Mouse (Mus musculus): ENCODE data around the gene Neu2. TPM values are rescaled to one million over a fixed set of nuclear protein-coding genes. Genes with fewer than 3 reads are reported as not detected.

The Neu2 gene
- polyA plus RNA-seq, 1 experiment: 3.7 TPM

- DNase-seq: no peak
- Histone ChIP-seq H3K4me1 (ENCODE audit: control insufficient read depth, insufficient read depth, low read length) (no peaks in the 10 kb centered on the region), H3K4me3 (replicated peaks; ENCODE audit: insufficient read depth, low read depth, low read length) (no peak overlapping the region), H3K27me3 (ENCODE audit: control insufficient read depth, insufficient read depth, low read length) (no peaks in the 10 kb centered on the region), H3K27ac (ENCODE audit: insufficient read depth, low read length) (no peak overlapping the region)
- 97% methylated on average over 3 of the region's 3 CpGs for WGBS
- no peak for TF ChIP-seq POLR2A (IDR thresholded peaks at IDR 0.05; ENCODE audit: borderline replicate concordance, insufficient read depth, low read length)
- no peak for TF ChIP-seq CTCF (IDR thresholded peaks at IDR 0.05; ENCODE audit: borderline replicate concordance, insufficient read depth, low read depth, low read length)
These were observed 41.3 kb downstream of the Neu2 start for GRCm38 (mm10) chr1:87551008-87551407.

DNA sequence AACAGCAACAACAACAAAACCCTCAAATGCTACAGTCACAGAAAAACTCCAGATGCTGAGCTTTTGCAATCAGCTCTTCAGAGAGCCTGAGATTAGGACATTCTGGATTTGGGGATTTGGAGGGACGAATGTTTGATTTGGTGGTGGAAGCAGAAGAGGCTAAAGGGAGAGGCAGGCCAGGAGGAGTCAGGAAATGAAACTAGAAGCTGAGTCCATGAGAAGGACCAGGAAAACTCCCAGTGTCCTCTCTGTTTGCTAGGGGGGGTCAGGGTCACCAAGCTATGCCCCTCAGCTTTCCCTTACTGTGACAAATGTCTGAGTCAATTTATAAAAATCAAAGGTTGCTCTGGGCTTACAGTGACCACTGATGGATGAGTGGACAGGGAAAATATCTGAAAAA is 43.9 kb downstream of the Neu2 start:
- no peak overlapping the region for H3K4me3 ChIP-seq (replicated peaks; ENCODE audit: insufficient read depth, low read depth, low read length)
- no peak overlapping the region for H3K27ac ChIP-seq (ENCODE audit: insufficient read depth, low read length)
- TF ChIP-seq CTCF (IDR thresholded peaks at IDR 0.05; ENCODE audit: borderline replicate concordance, insufficient read depth, low read depth, low read length) (no peak), POLR2A (IDR thresholded peaks at IDR 0.05; ENCODE audit: borderline replicate concordance, insufficient read depth, low read length) (no peak)
- DNase-seq: no peak
- H3K4me1 ChIP-seq (ENCODE audit: control insufficient read depth, insufficient read depth, low read length): no peaks in the 10 kb centered on the region
- 86% methylated on average over 1 of the region's 1 CpGs for WGBS
- H3K27me3 ChIP-seq (ENCODE audit: control insufficient read depth, insufficient read depth, low read length): no peaks in the 10 kb centered on the region; the same call in 1 of the 2 replicates

GRCm38 (mm10) chr1:87562967-87563366 is 53.3 kb downstream of the Neu2 start:
- Histone ChIP-seq H3K27ac (ENCODE audit: insufficient read depth, low read length) (no peak overlapping the region), H3K4me3 (replicated peaks; ENCODE audit: insufficient read depth, low read depth, low read length) (no peak overlapping the region), H3K4me1 (ENCODE audit: control insufficient read depth, insufficient read depth, low read length) (no peaks in the 10 kb centered on the region), H3K27me3 (ENCODE audit: control insufficient read depth, insufficient read depth, low read length) (no peaks in the 10 kb centered on the region; the same call in 1 of the 2 replicates)
- TF ChIP-seq POLR2A (IDR thresholded peaks at IDR 0.05; ENCODE audit: borderline replicate concordance, insufficient read depth, low read length): no peak
- no peak for TF ChIP-seq CTCF (IDR thresholded peaks at IDR 0.05; ENCODE audit: borderline replicate concordance, insufficient read depth, low read depth, low read length)
- WGBS: 76% methylated on average over 3 of the region's 3 CpGs
- DNase-seq: no peak

- 88% methylated on average over 8 of the region's 8 CpGs for WGBS
- no peak for DNase-seq
- TF ChIP-seq CTCF (IDR thresholded peaks at IDR 0.05; ENCODE audit: borderline replicate concordance, insufficient read depth, low read depth, low read length) (no peak), POLR2A (IDR thresholded peaks at IDR 0.05; ENCODE audit: borderline replicate concordance, insufficient read depth, low read length) (no peak)
- H3K27me3 ChIP-seq (ENCODE audit: control insufficient read depth, insufficient read depth, low read length): no peaks in the 10 kb centered on the region
- no peak overlapping the region for H3K27ac ChIP-seq (ENCODE audit: insufficient read depth, low read length)
- no peaks in the 10 kb centered on the region for H3K4me1 ChIP-seq (ENCODE audit: control insufficient read depth, insufficient read depth, low read length)
- H3K4me3 ChIP-seq (replicated peaks; ENCODE audit: insufficient read depth, low read depth, low read length): no peak overlapping the region
These were observed 56.1 kb downstream of the Neu2 start for GRCm38 (mm10) chr1:87565760-87566159.

DNA sequence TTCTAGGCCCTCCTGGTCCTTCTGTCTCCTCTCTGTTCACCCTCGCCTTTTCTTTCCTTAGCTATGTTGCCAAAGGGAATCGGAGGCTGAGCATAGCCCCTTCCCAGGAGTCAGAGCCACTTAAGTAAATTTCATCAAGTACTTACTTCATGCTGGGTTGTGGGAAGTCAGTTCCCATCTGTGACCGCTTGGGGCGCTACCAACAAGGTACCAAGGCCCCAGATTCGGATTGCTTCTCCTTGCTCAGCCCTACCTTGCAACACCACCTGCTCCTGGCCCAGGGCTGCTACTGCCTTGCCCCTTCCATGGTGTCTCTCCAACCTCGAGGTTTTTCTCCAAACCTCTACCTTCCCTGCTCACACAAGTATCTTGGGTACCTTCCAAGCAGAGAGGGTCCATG is 58.7 kb downstream of the Neu2 start:
- H3K4me1 ChIP-seq (ENCODE audit: control insufficient read depth, insufficient read depth, low read length): no peaks in the 10 kb centered on the region
- H3K27ac ChIP-seq (ENCODE audit: insufficient read depth, low read length): no peak overlapping the region
- DNase-seq: no peak
- WGBS: 51% methylated on average over 6 of the region's 6 CpGs
- no peak overlapping the region for H3K4me3 ChIP-seq (replicated peaks; ENCODE audit: insufficient read depth, low read depth, low read length)
- no peaks in the 10 kb centered on the region for H3K27me3 ChIP-seq (ENCODE audit: control insufficient read depth, insufficient read depth, low read length)
- TF ChIP-seq POLR2A (IDR thresholded peaks at IDR 0.05; ENCODE audit: borderline replicate concordance, insufficient read depth, low read length) (no peak), CTCF (IDR thresholded peaks at IDR 0.05; ENCODE audit: borderline replicate concordance, insufficient read depth, low read depth, low read length) (peak; percentile 54; the same call in 1 of the 2 replicates)

DNA sequence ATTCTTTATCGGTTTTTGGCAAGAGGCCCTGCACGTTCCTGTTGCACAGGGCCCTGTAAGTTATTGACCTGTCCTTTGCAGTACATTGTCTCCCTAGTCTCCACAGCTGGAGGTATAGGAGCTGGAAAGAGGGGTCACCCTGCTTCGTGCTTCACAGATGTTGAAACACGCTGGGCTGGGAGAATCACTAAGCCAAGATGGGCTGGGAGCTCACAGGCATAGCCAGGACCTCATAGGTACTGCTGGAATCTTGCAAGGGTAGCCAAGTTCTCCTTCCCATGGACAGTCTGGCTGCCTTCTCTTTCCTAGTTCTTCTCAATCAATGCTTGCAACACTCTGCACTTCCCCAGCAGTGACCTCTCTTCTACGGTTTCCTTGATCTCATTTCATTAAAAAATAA is 63.6 kb downstream of the Neu2 start:
- 61% methylated on average over 5 of the region's 5 CpGs for WGBS
- Histone ChIP-seq H3K4me1 (ENCODE audit: control insufficient read depth, insufficient read depth, low read length) (peaks cover 8% of the 10 kb centered on the region), H3K27me3 (ENCODE audit: control insufficient read depth, insufficient read depth, low read length) (no peaks in the 10 kb centered on the region), H3K4me3 (replicated peaks; ENCODE audit: insufficient read depth, low read depth, low read length) (no peak overlapping the region), H3K27ac (ENCODE audit: insufficient read depth, low read length) (no peak overlapping the region)
- no peak for DNase-seq
- no peak for TF ChIP-seq POLR2A (IDR thresholded peaks at IDR 0.05; ENCODE audit: borderline replicate concordance, insufficient read depth, low read length)
- no peak for TF ChIP-seq CTCF (IDR thresholded peaks at IDR 0.05; ENCODE audit: borderline replicate concordance, insufficient read depth, low read depth, low read length)

- no peak for DNase-seq
- peaks cover 8% of the 10 kb centered on the region for H3K4me1 ChIP-seq (ENCODE audit: control insufficient read depth, insufficient read depth, low read length)
- WGBS: 85% methylated on average over 6 of the region's 6 CpGs
- H3K27ac ChIP-seq (ENCODE audit: insufficient read depth, low read length): no peak within 1 kb of the TSS
- TF ChIP-seq POLR2A (IDR thresholded peaks at IDR 0.05; ENCODE audit: borderline replicate concordance, insufficient read depth, low read length): no peak
- no peak for TF ChIP-seq CTCF (IDR thresholded peaks at IDR 0.05; ENCODE audit: borderline replicate concordance, insufficient read depth, low read depth, low read length)
- H3K4me3 ChIP-seq (replicated peaks; ENCODE audit: insufficient read depth, low read depth, low read length): no peak within 1 kb of the TSS
- no peaks in the 10 kb centered on the region for H3K27me3 ChIP-seq (ENCODE audit: control insufficient read depth, insufficient read depth, low read length)
These were observed 64.1 kb downstream of the Neu2 start, which contains the start of gene Ngef for GRCm38 (mm10) chr1:87573800-87574215. Ngef (minus strand) TSS chr1:87573870.

DNA sequence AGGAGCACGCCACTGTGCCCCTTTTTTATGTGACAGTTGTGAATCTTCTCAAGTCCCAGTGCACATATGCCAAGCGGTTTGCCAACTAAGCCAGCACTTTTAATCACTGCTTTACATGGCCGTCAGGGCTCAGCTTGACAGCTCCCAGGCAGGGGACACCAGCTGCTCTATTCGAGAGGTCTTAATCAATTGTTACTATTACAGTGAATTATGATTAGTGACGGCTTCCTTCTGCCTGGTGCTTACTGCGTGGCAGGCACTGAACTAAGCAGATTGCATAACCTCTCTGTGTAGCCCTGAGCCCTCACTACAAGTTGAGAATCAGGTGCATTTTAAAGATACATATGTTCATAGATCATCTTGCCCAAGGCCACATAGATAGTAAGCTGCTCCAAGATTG is 64.7 kb downstream of the Neu2 start:
- no peak for TF ChIP-seq POLR2A (IDR thresholded peaks at IDR 0.05; ENCODE audit: borderline replicate concordance, insufficient read depth, low read length)
- no peak for TF ChIP-seq CTCF (IDR thresholded peaks at IDR 0.05; ENCODE audit: borderline replicate concordance, insufficient read depth, low read depth, low read length)
- H3K27me3 ChIP-seq (ENCODE audit: control insufficient read depth, insufficient read depth, low read length): no peaks in the 10 kb centered on the region
- WGBS: 33% methylated on average over 6 of the region's 6 CpGs
- no peak overlapping the region for H3K27ac ChIP-seq (ENCODE audit: insufficient read depth, low read length)
- H3K4me1 ChIP-seq (ENCODE audit: control insufficient read depth, insufficient read depth, low read length): peaks cover 8% of the 10 kb centered on the region
- no peak overlapping the region for H3K4me3 ChIP-seq (replicated peaks; ENCODE audit: insufficient read depth, low read depth, low read length)
- no peak for DNase-seq
